Mouse (Mus musculus): Measurements from ENCODE around the gene Polr2g. TPM values are rescaled to one million over a fixed set of nuclear protein-coding genes. Genes with fewer than 3 reads are reported as not detected.
A peak's percentile ranks its signal among the peaks of the same experiment; 100 is the strongest.
"Not testable (repeated sequence)": the region's sequence is repeated elsewhere in the genome, so short reads cannot be mapped to it uniquely, and the experiment has no call there.

Polr2g gene
- polyA plus RNA-seq, 1 experiment from 2014 or later: 194 TPM

DNA sequence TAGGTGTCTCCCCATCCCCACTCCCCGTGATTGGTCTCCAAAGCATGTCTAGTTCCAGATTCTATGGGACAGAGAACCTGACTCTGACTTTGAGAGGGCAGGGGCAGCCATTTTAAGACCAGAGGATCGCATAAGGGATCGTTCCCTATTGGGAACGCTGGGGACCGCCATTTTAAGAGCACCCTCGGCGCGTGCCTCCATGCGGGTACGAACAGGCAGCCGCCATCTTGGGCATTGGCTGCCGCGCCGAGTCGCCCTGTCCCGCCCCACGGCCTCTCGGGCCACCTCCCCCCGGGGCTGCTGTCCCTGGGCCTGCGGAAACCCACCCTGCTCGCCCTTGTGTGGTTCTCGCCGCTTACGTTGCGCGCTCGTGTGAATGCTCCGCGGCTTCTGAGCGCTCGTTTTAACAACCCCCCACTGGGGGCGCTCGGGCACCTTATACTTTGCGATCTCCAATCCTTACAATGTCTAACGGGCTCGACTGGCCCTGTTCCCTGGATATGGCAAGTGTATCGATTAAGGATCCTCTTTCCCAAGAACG lies 38.9 kb upstream of the Polr2g start, which contains the start of gene Bscl2:
Bscl2 (plus strand) TSS at position 217 of the 541 bp plus-strand sequence.
- Histone ChIP-seq H3K36me3 (ENCODE audit: control insufficient read depth, insufficient read depth, low read length) (peaks cover 6% of the 10 kb centered on the region), H3K4me3 (ENCODE audit: low read depth, low read length) (peak within 1 kb of the TSS; percentile 48), H3K9me3 (ENCODE audit: control insufficient read depth, low read length) (no peaks in the 10 kb centered on the region), H3K27ac (ENCODE audit: low read depth, low read length) (peak within 1 kb of the TSS; percentile 97), H3K4me2 (replicated peaks; ENCODE audit: low read depth, low read length) (peak within 1 kb of the TSS; percentile 82), H3K4me1 (replicated peaks; ENCODE audit: control insufficient read depth, insufficient read depth, low read length) (peaks cover 6% of the 10 kb centered on the region; the same call in 1 of the 2 replicates), H3K27me3 (ENCODE audit: control insufficient read depth, insufficient read depth, low read length) (no peaks in the 10 kb centered on the region), H3K9ac (ENCODE audit: low read depth, low read length) (peak within 1 kb of the TSS; percentile 76)
- DNase-seq (ENCODE audit: low spot score): peak; percentile 89
- under 1% methylated on average over 37 of the region's 38 CpGs for WGBS
- ATAC-seq (ENCODE audit: low FRiP score): peak; percentile 74

DNA sequence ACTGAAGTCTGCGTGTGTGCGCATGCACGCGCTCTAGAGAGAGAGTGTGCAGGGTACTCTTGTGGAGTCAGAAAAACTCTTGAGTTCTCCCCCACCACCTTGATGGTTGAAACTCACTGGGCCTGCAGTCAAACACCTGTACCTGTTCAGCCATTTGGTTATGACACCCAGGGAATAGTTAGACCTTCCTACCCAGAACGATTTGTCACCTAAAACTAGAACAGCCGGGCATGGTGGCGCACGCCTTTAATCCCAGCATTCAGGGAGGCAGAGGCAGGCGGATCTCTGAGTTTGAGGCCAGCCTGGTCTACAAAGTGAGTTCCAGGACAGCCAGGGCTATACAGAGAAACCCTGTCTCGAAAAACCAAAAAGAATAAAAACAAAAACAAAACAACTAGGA lies 38.0 kb upstream of the Polr2g start:
- ATAC-seq (ENCODE audit: low FRiP score); H3K4me2 ChIP-seq (replicated peaks; ENCODE audit: low read depth, low read length); DNase-seq (ENCODE audit: low spot score); H3K4me1 ChIP-seq (replicated peaks; ENCODE audit: control insufficient read depth, insufficient read depth, low read length); H3K9me3 ChIP-seq (ENCODE audit: control insufficient read depth, low read length); H3K36me3 ChIP-seq (ENCODE audit: control insufficient read depth, insufficient read depth, low read length); H3K9ac ChIP-seq (ENCODE audit: low read depth, low read length); H3K27ac ChIP-seq (ENCODE audit: low read depth, low read length); H3K27me3 ChIP-seq (ENCODE audit: control insufficient read depth, insufficient read depth, low read length); H3K4me3 ChIP-seq (ENCODE audit: low read depth, low read length): not testable (repeated sequence)
- WGBS: 97% methylated on average over 10 of the region's 10 CpGs

DNA sequence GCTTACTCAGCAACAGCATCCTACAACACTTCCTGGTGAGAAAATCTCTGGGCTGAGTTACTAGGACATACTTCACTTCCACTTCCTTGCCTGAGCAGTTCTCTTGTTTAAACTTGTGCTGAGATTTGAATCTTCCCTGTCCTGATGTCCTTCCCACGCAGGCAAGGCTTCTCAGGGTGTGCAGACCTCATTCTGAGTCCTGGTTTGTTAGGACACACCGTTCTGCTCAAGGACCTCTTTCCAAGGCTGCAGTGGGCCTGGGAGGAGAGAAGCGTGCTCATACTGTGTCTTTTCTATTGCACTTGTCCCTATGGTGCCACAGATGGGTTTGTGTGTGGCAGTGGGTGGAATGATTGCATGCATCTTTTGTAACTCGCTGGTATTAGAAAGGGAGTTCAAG lies 34.6 kb upstream of the Polr2g start:
- Histone ChIP-seq H3K9ac (ENCODE audit: low read depth, low read length) (no peak overlapping the region), H3K4me1 (replicated peaks; ENCODE audit: control insufficient read depth, insufficient read depth, low read length) (no peaks in the 10 kb centered on the region), H3K9me3 (ENCODE audit: control insufficient read depth, low read length) (no peaks in the 10 kb centered on the region), H3K36me3 (ENCODE audit: control insufficient read depth, insufficient read depth, low read length) (peaks cover 22% of the 10 kb centered on the region), H3K27ac (ENCODE audit: low read depth, low read length) (no peak overlapping the region), H3K4me3 (ENCODE audit: low read depth, low read length) (no peak overlapping the region), H3K27me3 (ENCODE audit: control insufficient read depth, insufficient read depth, low read length) (no peaks in the 10 kb centered on the region), H3K4me2 (replicated peaks; ENCODE audit: low read depth, low read length) (no peak overlapping the region)
- ATAC-seq (ENCODE audit: low FRiP score): no peak
- 92% methylated on average over 4 of the region's 4 CpGs for WGBS
- DNase-seq (ENCODE audit: low spot score): no peak

DNA sequence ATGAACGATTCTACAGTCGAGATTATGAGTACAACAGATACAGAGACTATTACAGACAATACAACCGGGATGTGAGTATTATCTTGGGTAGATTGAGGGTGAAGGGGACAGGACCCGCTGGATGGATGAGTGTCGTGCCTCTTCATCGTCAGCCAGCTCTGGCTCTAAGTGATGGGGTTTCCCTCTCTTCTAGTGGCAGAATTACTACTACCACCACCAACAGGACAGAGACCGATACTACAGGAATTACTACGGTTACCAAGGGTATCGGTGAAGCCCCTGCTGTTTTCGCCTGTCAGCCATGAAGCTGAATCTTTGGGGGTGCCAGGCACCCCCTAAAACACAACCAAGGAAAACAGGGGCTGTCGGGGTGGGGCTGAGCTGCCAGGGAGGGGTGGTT lies 32.9 kb upstream of the Polr2g start:
- H3K4me2 ChIP-seq (replicated peaks; ENCODE audit: low read depth, low read length): no peak overlapping the region
- H3K9ac ChIP-seq (ENCODE audit: low read depth, low read length): no peak overlapping the region
- no peaks in the 10 kb centered on the region for H3K4me1 ChIP-seq (replicated peaks; ENCODE audit: control insufficient read depth, insufficient read depth, low read length)
- no peaks in the 10 kb centered on the region for H3K9me3 ChIP-seq (ENCODE audit: control insufficient read depth, low read length)
- peaks cover 31% of the 10 kb centered on the region for H3K36me3 ChIP-seq (ENCODE audit: control insufficient read depth, insufficient read depth, low read length)
- WGBS: 89% methylated on average over 11 of the region's 11 CpGs
- H3K27me3 ChIP-seq (ENCODE audit: control insufficient read depth, insufficient read depth, low read length): no peaks in the 10 kb centered on the region
- no peak overlapping the region for H3K4me3 ChIP-seq (ENCODE audit: low read depth, low read length)
- H3K27ac ChIP-seq (ENCODE audit: low read depth, low read length): no peak overlapping the region
- ATAC-seq (ENCODE audit: low FRiP score) (no peak), DNase-seq (ENCODE audit: low spot score) (no peak)

DNA sequence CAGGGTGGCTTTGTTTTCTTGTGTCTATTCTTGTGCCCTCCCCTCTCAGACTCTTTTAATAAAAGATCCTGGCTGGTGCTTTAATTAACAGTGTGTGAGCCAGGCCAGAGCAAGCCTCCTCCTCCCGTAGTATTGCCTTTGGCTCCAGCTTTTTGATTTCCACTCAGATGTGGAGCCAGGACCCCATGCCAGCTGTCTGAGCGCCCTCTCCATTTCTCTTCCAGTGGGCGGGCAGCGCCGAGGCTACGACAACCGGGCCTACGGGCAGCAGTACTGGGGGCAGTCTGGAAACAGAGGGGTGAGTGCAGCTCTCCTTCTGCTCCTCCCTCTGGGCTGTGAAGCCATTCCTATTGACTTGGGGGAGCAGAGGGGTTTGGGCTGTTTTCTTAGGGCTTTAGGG lies 32.3 kb upstream of the Polr2g start:
- 93% methylated on average over 8 of the region's 8 CpGs for WGBS
- Histone ChIP-seq H3K9me3 (ENCODE audit: control insufficient read depth, low read length) (no peaks in the 10 kb centered on the region), H3K4me1 (replicated peaks; ENCODE audit: control insufficient read depth, insufficient read depth, low read length) (no peaks in the 10 kb centered on the region), H3K9ac (ENCODE audit: low read depth, low read length) (no peak overlapping the region), H3K4me2 (replicated peaks; ENCODE audit: low read depth, low read length) (no peak overlapping the region), H3K4me3 (ENCODE audit: low read depth, low read length) (no peak overlapping the region), H3K36me3 (ENCODE audit: control insufficient read depth, insufficient read depth, low read length) (peaks cover 33% of the 10 kb centered on the region), H3K27ac (ENCODE audit: low read depth, low read length) (no peak overlapping the region), H3K27me3 (ENCODE audit: control insufficient read depth, insufficient read depth, low read length) (no peaks in the 10 kb centered on the region)
- no peak for ATAC-seq (ENCODE audit: low FRiP score)
- DNase-seq (ENCODE audit: low spot score): no peak

DNA sequence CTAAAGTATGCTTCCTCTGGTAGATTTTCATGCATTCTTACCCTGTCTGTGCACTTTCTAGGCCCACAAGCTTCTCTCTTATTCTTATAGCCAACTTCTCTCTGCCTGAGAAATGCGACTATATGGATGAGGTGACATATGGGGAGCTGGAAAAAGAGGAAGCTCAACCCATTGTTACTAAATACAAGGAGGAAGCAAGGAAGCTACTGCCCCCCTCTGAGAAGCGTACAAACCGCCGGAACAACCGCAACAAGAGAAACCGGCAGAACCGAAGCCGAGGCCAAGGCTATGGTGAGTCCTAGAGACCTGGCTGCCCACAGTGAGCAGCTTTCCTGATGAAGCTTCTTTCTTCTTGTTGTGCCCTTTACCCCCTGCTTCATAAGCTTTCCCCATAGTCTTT lies 31.3 kb upstream of the Polr2g start, which contains the start of gene AC129217.1:
AC129217.1 (plus strand) TSS at position 114 of the 400 bp plus-strand sequence.
- DNase-seq (ENCODE audit: low spot score): no peak
- Histone ChIP-seq H3K4me3 (ENCODE audit: low read depth, low read length) (no peak within 1 kb of the TSS), H3K9me3 (ENCODE audit: control insufficient read depth, low read length) (no peaks in the 10 kb centered on the region), H3K27me3 (ENCODE audit: control insufficient read depth, insufficient read depth, low read length) (no peaks in the 10 kb centered on the region), H3K9ac (ENCODE audit: low read depth, low read length) (no peak within 1 kb of the TSS), H3K4me1 (replicated peaks; ENCODE audit: control insufficient read depth, insufficient read depth, low read length) (no peaks in the 10 kb centered on the region), H3K4me2 (replicated peaks; ENCODE audit: low read depth, low read length) (no peak within 1 kb of the TSS), H3K27ac (ENCODE audit: low read depth, low read length) (no peak within 1 kb of the TSS), H3K36me3 (ENCODE audit: control insufficient read depth, insufficient read depth, low read length) (peaks cover 31% of the 10 kb centered on the region)
- no peak for ATAC-seq (ENCODE audit: low FRiP score)
- 90% methylated on average over 8 of the region's 8 CpGs for WGBS

DNA sequence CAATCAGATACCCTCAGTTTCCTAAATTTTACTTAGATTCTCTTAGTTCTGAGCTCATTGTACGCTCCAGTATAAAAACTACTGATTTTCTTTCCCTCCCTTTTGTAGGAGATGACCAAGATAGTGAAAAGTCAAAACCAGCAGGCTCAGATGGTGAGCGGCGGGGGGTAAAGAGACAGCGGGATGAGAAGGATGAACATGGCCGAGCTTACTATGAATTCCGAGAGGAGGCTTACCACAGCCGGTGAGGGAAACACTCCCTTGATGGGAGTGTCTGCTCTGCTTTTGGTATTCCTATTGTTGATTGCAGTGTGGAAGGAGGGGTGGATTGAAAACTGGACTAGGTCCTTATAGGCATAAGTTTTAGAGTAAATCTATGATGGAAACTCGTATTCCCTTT lies 24.3 kb upstream of the Polr2g start:
- Histone ChIP-seq H3K4me3 (ENCODE audit: low read depth, low read length) (peak overlapping the region; percentile 1; the same call in 1 of the 2 replicates), H3K27ac (ENCODE audit: low read depth, low read length) (no peak overlapping the region), H3K36me3 (ENCODE audit: control insufficient read depth, insufficient read depth, low read length) (0 out of 2 replicates have a peak, but pooled peaks cover 8% of the 10 kb centered on the region), H3K9ac (ENCODE audit: low read depth, low read length) (no peak overlapping the region), H3K9me3 (ENCODE audit: control insufficient read depth, low read length) (no peaks in the 10 kb centered on the region), H3K4me2 (replicated peaks; ENCODE audit: low read depth, low read length) (peak overlapping the region; percentile 77; the same call in 1 of the 2 replicates), H3K27me3 (ENCODE audit: control insufficient read depth, insufficient read depth, low read length) (no peaks in the 10 kb centered on the region), H3K4me1 (replicated peaks; ENCODE audit: control insufficient read depth, insufficient read depth, low read length) (peaks cover 3% of the 10 kb centered on the region; the same call in 1 of the 2 replicates)
- DNase-seq (ENCODE audit: low spot score) (no peak), ATAC-seq (ENCODE audit: low FRiP score) (no peak)
- 77% methylated on average over 8 of the region's 8 CpGs for WGBS

DNA sequence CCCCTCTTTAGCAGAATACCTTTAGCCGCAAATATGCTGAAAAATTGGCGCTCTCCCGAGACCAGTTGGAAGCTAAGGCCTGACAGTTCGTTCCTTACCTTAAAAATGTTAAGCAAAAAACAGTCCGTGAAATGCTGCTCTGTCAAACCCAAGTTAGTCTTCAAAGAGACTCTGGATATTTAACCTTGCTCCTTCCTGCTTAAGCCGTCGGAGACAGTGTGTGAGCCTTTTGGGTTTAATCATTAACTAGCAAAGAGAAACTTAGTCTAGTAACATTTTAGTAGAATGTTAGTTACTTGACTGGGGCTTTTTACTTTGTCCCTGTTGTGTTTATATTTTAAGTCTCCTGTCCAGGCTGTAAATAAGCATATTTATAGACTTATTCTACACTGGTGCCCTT lies 22.8 kb upstream of the Polr2g start:
- Histone ChIP-seq H3K4me1 (replicated peaks; ENCODE audit: control insufficient read depth, insufficient read depth, low read length) (peaks cover 9% of the 10 kb centered on the region), H3K36me3 (ENCODE audit: control insufficient read depth, insufficient read depth, low read length) (0 out of 2 replicates have a peak, but pooled peaks cover 4% of the 10 kb centered on the region), H3K9me3 (ENCODE audit: control insufficient read depth, low read length) (no peaks in the 10 kb centered on the region), H3K4me3 (ENCODE audit: low read depth, low read length) (peak overlapping the region; percentile 99), H3K9ac (ENCODE audit: low read depth, low read length) (peak overlapping the region; percentile 98), H3K27ac (ENCODE audit: low read depth, low read length) (0 out of 2 replicates have a peak overlapping the region, but pooled peaks have one; percentile 98), H3K4me2 (replicated peaks; ENCODE audit: low read depth, low read length) (peak overlapping the region; percentile 77), H3K27me3 (ENCODE audit: control insufficient read depth, insufficient read depth, low read length) (no peaks in the 10 kb centered on the region)
- ATAC-seq (ENCODE audit: low FRiP score) (no peak), DNase-seq (ENCODE audit: low spot score) (no peak)
- WGBS: 2% methylated on average over 7 of the region's 7 CpGs

DNA sequence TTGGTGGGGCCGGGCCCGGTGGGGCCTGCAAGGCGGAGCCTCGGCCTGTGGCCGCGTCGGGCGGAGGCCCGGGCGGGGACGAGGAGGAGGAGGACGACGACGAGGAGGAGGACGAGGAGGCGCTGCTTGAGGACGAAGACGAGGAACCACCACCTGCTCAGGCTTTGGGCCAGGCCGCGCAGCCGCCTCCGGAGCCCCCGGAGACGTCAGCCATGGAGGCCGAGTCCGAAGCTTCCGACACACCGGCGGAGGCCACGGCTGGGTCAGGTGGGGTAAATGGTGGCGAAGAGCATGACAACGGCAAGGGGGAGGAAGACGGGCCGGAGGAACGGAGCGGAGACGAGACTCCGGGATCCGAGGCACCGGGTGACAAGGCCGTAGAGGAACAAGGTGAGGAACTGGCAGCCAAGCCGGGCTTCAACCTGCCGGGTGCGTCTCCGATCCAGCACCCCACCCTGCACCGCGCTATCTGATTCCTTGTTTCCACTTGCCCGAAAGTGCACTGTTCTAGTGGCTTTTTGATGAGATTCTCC lies 22.1 kb upstream of the Polr2g start:
- DNase-seq (ENCODE audit: low spot score): peak; percentile 39
- H3K36me3 ChIP-seq (ENCODE audit: control insufficient read depth, insufficient read depth, low read length): 0 out of 2 replicates have a peak, but pooled peaks cover 3% of the 10 kb centered on the region

More for the DNA sequence above, 22.1 kb upstream of the Polr2g start:
- peak; percentile 30 for ATAC-seq (ENCODE audit: low FRiP score)
- Histone ChIP-seq H3K9ac (ENCODE audit: low read depth, low read length) (peak overlapping the region; percentile 98), H3K4me1 (replicated peaks; ENCODE audit: control insufficient read depth, insufficient read depth, low read length) (peaks cover 9% of the 10 kb centered on the region), H3K9me3 (ENCODE audit: control insufficient read depth, low read length) (no peaks in the 10 kb centered on the region), H3K4me2 (replicated peaks; ENCODE audit: low read depth, low read length) (peak overlapping the region; percentile 77), H3K4me3 (ENCODE audit: low read depth, low read length) (peak overlapping the region; percentile 99), H3K27ac (ENCODE audit: low read depth, low read length) (peak overlapping the region; percentile 98), H3K27me3 (ENCODE audit: control insufficient read depth, insufficient read depth, low read length) (no peaks in the 10 kb centered on the region)
- WGBS: 0% methylated on average over 48 of the region's 48 CpGs

Data from hindbrain, embryonic 11.5 days (tissue).